Mouse (Mus musculus): ENCODE measurements around the gene Esrrg.

DNA sequence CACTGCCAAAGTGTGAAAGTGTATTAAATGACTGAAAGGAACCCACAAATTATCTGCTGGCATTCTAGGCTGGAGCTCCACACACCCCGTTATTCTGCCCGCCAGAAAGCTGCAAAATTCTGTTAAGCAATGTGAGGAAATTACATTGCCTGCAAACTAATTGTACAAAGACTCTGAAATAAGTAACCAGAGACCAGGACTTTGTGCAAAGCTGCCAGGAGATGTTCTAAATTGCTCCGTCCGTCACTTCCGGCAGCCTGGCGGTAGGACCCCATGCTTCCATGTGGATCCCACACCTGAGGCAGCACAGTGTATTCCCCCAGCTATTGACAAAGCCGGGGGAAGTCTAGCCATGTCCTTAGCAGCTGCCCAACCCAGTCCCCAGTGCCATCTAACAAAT is 451.9 kb downstream of the Esrrg start:
- no peak for TF ChIP-seq CTCF (IDR thresholded peaks at IDR 0.05; ENCODE audit: extremely low read depth, insufficient read depth, low read length)
- no peak for TF ChIP-seq POLR2A (IDR thresholded peaks at IDR 0.05; ENCODE audit: extremely low read depth, insufficient read depth, low read length)
